Mouse (Mus musculus) cortical plate, adult 2 months (tissue): ENCODE data around the gene Npas2. TPM values are rescaled to one million over a fixed set of nuclear protein-coding genes. Genes with fewer than 3 reads are reported as not detected.

Experiments used
- H3K27ac ChIP-seq: fragments of 200-500 bp; 2 replicates; pipeline ENCODE4 v1.5.1; 2012; ENCODE audit warnings: low read length, control low read depth, inconsistent platforms; ENCODE audit not compliant: insufficient read depth
- H3K4me1 ChIP-seq: fragments of 200-500 bp; 2 replicates; pipeline ENCODE4 v1.6.1; 2011; ENCODE audit warnings: low read length; ENCODE audit not compliant: control insufficient read depth, insufficient read depth
- H3K4me3 ChIP-seq: fragments of 200-500 bp; 2 replicates; pipeline ENCODE4 v1.5.1; 2011; ENCODE audit warnings: mild to moderate bottlenecking, low read length, control low read depth; ENCODE audit not compliant: insufficient read depth
- CTCF ChIP-seq: fragments of 200-500 bp; IDR thresholded peaks from 2 replicates; pipeline ENCODE4 v1.5.1; 2011; ENCODE audit warnings: mild to moderate bottlenecking, control low read depth, low read length; ENCODE audit not compliant: insufficient read depth; ENCODE audit errors: extremely low read depth
- POLR2A ChIP-seq: fragments of 200-500 bp; IDR thresholded peaks from 2 replicates; pipeline ENCODE4 v1.6.1; 2011; ENCODE audit warnings: mild to moderate bottlenecking, low read length, control low read depth; ENCODE audit not compliant: insufficient read depth; ENCODE audit errors: extremely low read depth
- polyA plus RNA-seq: library from polyadenylated mRNA; depleted of rRNA; stranded (reverse); fragments of >200 nt; gene quantifications from 2 replicates; pipeline ENCODE4 v1.2.3, GENCODE M21; 2012

Npas2 gene
- polyA plus RNA-seq, 1 experiment = 22.9 TPM

DNA sequence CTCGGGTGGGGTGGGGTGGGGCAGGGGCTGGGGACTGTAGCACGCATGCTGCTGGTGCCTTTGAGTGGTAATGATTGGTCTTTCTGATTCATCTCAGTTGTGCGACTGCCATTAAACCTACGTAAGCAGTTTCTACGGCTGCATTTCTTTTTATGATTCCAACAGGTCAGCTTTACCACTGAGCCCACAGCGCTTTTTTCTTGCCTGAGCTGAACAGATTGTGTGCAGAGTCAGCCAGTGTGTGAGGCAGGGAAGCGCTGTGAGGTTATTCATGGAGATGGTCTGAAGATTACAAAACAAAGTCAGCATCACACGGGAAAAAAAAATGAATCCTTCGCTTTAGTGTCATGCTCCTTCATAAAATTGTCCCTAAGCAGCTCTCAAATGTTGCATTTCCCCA, 106.7 kb downstream of the Npas2 start:
- Histone ChIP-seq H3K4me1 (no peaks in the 10 kb centered on the region), H3K4me3 (no peak overlapping the region), H3K27ac (no peak overlapping the region)
- no peak for TF ChIP-seq CTCF
- TF ChIP-seq POLR2A = no peak

DNA sequence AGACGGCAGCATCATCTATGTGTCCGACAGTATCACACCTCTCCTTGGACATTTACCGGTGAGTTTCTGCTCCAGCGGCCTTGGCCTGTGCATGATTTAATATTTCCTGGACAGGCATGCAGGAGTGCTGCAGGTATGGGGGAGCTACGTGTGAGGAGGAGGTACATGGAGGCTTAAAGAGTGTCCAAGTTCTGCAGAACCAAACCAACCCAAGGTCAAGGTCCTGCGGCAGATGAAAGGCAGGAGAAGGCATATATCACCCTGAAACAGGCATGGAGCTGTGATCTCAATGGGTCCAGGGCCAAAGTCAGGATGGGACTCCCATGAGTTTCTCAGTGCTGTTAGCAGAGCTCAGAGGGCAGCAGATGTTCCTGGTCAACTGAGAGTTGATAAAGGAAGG, 107.1 kb downstream of the Npas2 start:
- TF ChIP-seq CTCF = no peak
- TF ChIP-seq POLR2A = no peak
- H3K4me1 ChIP-seq = no peaks in the 10 kb centered on the region
- no peak overlapping the region for H3K27ac ChIP-seq
- H3K4me3 ChIP-seq = no peak overlapping the region

DNA sequence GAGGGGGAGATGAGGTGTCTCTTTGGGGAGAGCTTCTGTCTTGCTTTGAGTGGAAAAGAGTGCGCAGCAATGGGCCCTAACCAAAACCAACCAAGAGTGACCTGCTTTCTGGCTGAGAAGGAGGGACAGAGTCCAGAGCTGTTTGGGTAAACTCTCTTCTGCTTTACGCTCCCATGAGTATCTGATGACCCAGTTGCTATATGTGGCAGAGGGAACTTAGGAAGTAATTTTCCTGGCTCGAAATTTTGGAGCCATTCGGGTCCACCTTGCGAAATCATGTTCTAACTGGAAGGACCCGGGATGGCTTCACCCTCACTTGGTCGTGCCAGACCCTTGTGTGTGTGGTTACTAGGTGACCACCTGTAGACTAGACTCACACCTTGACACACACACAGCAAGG, 108.7 kb downstream of the Npas2 start:
- H3K4me1 ChIP-seq = peaks cover 3% of the 10 kb centered on the region; the same call in 1 of the 2 replicates
- TF ChIP-seq POLR2A (no peak), CTCF (no peak)
- H3K4me3 ChIP-seq = no peak overlapping the region
- H3K27ac ChIP-seq = no peak overlapping the region

DNA sequence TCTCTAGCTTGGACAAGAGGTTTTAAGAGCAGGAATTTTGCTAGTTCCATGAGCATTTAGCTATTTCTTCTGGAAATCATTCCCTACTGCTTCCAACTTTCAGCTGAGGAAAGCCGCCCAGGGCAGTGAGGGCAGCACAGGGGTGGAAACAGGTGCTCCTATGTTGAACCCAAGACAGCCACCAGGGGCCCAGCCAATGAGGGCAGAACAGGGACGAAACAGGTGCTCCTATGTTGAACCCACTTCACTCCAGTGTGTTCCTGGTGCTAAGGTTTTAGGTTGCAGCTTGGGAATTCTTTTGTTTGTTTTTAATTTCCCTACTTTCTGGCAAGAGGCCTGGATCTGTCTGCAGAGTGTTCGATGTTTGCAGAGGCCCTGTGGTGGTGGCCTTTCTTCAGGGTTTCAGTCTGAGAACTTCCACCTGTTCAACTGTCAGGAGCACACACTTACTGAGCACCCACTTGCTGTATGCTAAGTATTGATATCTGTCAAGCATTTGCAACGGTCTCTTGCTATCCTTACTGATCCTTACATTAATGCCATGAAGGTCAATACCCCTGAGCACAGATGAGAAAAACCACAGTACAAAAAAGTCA, 109.6 kb downstream of the Npas2 start:
- no peak overlapping the region for H3K27ac ChIP-seq
- H3K4me3 ChIP-seq = no peak overlapping the region
- peaks cover 9% of the 10 kb centered on the region; the same call in 1 of the 2 replicates for H3K4me1 ChIP-seq
- TF ChIP-seq POLR2A (no peak), CTCF (no peak)

DNA sequence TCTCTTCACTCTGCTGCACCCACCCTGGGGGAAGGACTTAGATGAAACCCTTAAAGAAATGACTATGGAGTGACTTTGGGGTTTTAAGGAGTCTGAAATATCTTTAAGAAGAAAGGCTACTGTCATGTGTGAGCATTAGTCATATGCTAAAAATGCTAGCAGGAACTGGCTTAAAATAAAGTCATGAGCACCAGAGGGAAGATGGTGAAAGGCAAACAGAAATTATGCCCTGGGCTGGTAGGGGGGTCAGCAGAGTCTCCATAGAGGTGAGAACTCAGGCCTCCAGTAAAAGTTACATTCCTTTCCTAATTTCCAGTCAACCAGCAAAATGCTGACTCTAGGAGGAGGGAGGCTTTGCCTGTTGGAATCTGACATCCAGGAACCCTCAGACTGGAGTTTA, 113.8 kb downstream of the Npas2 start:
- TF ChIP-seq POLR2A (no peak), CTCF (no peak)
- Histone ChIP-seq H3K4me1 (peaks cover 10% of the 10 kb centered on the region; the same call in 1 of the 2 replicates), H3K27ac (peak overlapping the region; percentile 74; the same call in 1 of the 2 replicates), H3K4me3 (no peak overlapping the region)

DNA sequence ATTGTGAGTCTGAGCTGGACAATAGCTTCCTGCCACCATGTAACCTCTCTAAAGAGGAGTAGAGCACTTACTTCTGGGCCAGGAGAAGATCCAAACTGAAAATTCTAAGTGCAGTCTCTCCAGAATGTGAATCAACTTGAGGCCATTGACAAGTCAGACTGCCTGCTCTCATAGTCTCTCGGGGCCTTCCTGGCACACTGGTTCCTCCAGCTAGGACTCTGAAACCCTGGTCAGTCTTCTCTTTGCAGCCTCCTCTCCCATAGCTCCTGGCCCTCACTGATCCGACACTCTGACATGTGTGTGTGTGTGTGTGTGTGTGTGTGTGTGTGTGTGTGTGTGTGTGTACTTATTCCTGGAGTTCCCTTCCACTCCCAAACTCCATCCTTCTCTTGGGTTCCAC, 114.4 kb downstream of the Npas2 start:
- no peak overlapping the region for H3K4me3 ChIP-seq
- H3K27ac ChIP-seq = peak overlapping the region; percentile 73; the same call in 1 of the 2 replicates
- TF ChIP-seq POLR2A (no peak), CTCF (no peak)
- H3K4me1 ChIP-seq = peaks cover 13% of the 10 kb centered on the region; the same call in 1 of the 2 replicates

DNA sequence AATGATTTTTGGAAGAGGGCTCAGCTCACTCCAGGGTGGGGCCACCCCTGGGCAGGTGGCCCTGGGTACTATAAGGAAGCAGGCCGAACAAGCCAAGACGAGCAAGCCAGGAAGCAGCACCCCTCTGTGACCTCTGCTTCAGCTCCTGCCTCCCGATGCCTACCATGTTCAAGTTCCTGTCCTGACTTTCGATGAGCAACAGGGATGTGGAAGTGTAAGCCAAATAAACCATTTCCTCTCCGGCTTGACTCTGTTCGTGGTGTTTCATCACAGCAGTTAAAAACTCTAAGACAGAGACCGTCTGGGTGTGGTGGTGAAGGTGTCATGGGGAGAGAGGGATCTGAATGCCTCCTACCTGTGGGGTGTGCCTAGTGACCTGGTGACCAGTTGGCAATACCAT, 116.0 kb downstream of the Npas2 start:
- TF ChIP-seq POLR2A (no peak), CTCF (no peak)
- Histone ChIP-seq H3K4me3 (no peak overlapping the region), H3K4me1 (peaks cover 20% of the 10 kb centered on the region), H3K27ac (no peak overlapping the region)

DNA sequence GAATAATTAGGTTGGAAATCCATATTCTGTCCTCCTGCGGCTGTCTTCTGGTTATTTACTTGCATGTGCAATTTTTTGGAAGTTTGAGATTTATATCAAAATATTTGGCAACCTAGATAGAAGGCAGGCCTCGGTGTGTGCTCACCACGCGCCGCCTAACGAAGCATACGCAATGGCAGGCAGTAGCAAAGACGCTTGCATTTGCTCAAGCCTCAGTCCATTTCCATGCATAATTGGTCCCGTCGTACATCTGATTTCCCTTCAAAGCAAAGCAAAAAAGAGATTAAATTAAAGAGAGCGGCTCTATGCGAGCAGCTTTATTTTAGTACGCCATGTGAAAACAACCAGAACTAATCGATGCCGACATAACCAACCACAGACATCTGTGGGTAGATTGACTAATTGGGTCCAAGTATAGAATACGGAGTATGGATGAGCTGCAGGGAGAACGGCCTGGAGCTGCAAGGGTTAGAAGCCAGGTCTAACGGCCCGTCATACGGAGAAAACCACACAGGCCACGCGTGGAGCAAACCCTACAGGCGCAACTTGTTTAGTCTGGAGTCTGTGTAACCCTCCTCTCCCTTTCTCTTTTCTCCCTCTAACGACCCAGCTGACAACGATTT, 118.9 kb downstream of the Npas2 start:
- no peak overlapping the region; the same call in 1 of the 2 replicates for H3K27ac ChIP-seq
- H3K4me1 ChIP-seq = peaks cover 16% of the 10 kb centered on the region
- H3K4me3 ChIP-seq = no peak overlapping the region
- no peak for TF ChIP-seq CTCF
- no peak for TF ChIP-seq POLR2A

DNA sequence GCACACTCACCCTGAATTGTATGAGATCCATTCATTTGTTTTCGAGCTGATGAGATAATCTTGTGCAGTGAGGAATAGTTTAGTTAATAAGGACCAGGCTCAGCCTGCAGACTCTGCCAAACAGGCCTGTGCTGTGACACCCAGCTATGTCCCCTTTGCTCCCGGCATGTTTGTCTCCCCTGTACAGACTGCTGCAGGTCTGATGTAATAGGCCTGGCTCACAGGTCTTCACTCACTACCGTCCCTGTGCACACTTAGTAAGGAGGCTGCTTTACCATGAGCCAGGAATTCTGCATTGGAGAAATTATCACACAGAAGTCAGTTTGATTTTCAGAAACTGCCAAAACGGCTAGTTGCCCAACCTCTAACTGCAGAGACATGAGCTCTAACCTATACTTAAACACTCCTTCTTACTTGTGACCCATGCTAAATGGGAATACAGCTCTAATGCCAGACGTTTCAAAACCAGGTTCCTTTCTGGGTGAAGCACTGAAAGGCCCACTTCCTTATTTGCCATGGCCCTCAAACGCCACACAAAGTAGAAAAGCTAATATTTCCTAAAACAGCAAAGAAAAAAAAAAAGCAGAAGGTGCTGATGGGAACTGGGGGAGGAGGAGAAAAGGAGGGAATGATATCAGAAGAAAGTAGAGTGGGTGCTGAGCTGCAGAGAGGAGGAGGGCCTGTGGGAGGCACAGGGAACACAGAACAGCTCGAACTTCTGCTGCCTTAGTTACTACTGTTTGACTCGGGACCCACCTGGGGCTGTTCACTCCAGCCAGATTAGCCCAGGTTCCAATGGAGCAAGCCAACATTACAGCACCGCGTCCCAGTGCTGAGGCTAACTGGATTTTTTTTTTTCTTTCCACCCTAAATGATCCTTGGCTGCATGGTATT, 120.1 kb downstream of the Npas2 start:
- Histone ChIP-seq H3K27ac (peak overlapping the region; percentile 24; the same call in 1 of the 2 replicates), H3K4me1 (peaks cover 16% of the 10 kb centered on the region), H3K4me3 (no peak overlapping the region)
- TF ChIP-seq POLR2A (no peak), CTCF (no peak)

DNA sequence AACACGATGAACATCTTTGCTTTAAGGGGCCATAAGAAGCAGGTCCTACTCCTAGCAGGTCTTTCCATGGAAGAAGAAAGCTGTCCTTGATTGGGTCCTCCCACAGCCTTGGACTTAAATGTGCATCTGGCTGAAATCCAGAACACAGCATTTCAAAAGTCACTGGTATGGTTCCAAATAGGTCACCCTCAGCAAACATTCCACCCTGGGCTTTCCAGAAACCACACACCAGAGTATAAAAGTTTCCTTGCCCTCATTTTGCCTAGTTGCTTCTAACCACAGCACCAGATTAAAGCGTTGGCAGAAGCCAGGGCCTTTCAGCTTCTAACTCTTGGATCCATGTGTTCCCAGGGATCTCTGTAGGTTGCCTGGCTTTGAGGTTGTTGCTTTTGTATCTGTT, 124.4 kb downstream of the Npas2 start:
- H3K27ac ChIP-seq = 0 out of 2 replicates have a peak overlapping the region, but pooled peaks have one; percentile 45
- no peak for TF ChIP-seq POLR2A
- TF ChIP-seq CTCF = no peak
- no peak overlapping the region for H3K4me3 ChIP-seq

More for the DNA sequence above, 124.4 kb downstream of the Npas2 start:
- H3K4me1 ChIP-seq = peaks cover 17% of the 10 kb centered on the region
